Mouse (Mus musculus) midbrain, postnatal 0 days (tissue): ENCODE measurements around the gene Lpin1. TPM values are rescaled to one million over a fixed set of nuclear protein-coding genes. Genes with fewer than 3 reads are reported as not detected.

Experiments
- ATAC-seq: fragments of 200-750 bp; cut with Nextera tagmentation; 2 replicates; pipeline ENCODE4 v1.8.0; 2017; ENCODE audit warnings: moderate number of reproducible peaks, mild to moderate bottlenecking, moderate TSS enrichment, moderate library complexity; ENCODE audit not compliant: low FRiP score
- DNase-seq: peaks from one replicate; pipeline ENCODE4 v3.0.0-alpha.2; 2015; ENCODE audit warnings: low spot score
- H3K27ac ChIP-seq: fragments of 300-500 bp; sonication (generic); 2 replicates; pipeline ENCODE4 v1.5.1; 2014; ENCODE audit warnings: low read depth, mild to moderate bottlenecking, low read length, mixed read lengths
- H3K27me3 ChIP-seq: fragments of 300-500 bp; sonication (generic); 2 replicates; pipeline ENCODE4 v1.6.1; 2014; ENCODE audit warnings: low read length, control low read depth, mixed read lengths; ENCODE audit not compliant: insufficient read depth
- H3K36me3 ChIP-seq: fragments of 300-500 bp; sonication (generic); 2 replicates; pipeline ENCODE4 v1.6.1; 2014; ENCODE audit warnings: low read length, control low read depth, mixed read lengths; ENCODE audit not compliant: insufficient read depth
- H3K4me1 ChIP-seq: fragments of 300-500 bp; sonication (generic); 2 replicates; pipeline ENCODE4 v1.6.1; 2014; ENCODE audit warnings: mild to moderate bottlenecking, control low read depth, antibody characterized with exemption, low read length, mixed read lengths; ENCODE audit not compliant: insufficient read depth
- H3K4me2 ChIP-seq: fragments of 300-500 bp; sonication (generic); 2 replicates; pipeline ENCODE4 v1.6.1; 2014; ENCODE audit warnings: low read depth, mild to moderate bottlenecking, low read length, mixed read lengths; ENCODE audit not compliant: poor library complexity, severe bottlenecking
- H3K4me3 ChIP-seq: fragments of 300-500 bp; sonication (generic); 2 replicates; pipeline ENCODE4 v1.5.1; 2014; ENCODE audit warnings: low read depth, mild to moderate bottlenecking, low read length, moderate library complexity
- H3K9ac ChIP-seq: fragments of 300-500 bp; sonication (generic); replicated peaks from 2 replicates; pipeline ENCODE4 v1.6.1; 2014; ENCODE audit warnings: mild to moderate bottlenecking, low read length, moderate library complexity, mixed read lengths; ENCODE audit not compliant: poor library complexity, severe bottlenecking
- H3K9me3 ChIP-seq: fragments of 300-500 bp; sonication (generic); 2 replicates; pipeline ENCODE4 v1.6.1; 2016; ENCODE audit warnings: low read length, control low read depth
- CTCF ChIP-seq: IDR thresholded peaks from 2 replicates; pipeline ENCODE4 v1.5.1; 2016; ENCODE audit warnings: antibody characterized with exemption, mild to moderate bottlenecking
- WGBS: fragments of 180-500 bp; shearing (Covaris S2); extraction: QIAGEN DNeasy Blood & Tissue Kit; methylation state at CpG from one replicate; pipeline ENCODE4 v1.1.7; 2014; 5-methylcytosine and 5-hydroxymethylcytosine counted together
- polyA plus RNA-seq: library from polyadenylated mRNA; unstranded; fragments of >200 nt; fragmentation: Nextera tagmentation; extraction: Ambion mirVana; gene quantifications from 2 replicates; pipeline ENCODE4 v1.2.1, GENCODE M21; 2015
- total RNA-seq: library from RNA; depleted of rRNA; stranded (reverse); fragments of >200 nt; gene quantifications from 2 replicates; pipeline ENCODE4 v1.2.3, GENCODE M21; 2014; rRNA removed

Lpin1 gene
- total RNA-seq (20.5 and 21.6 TPM in 2 replicates), polyA plus RNA-seq (11.6 and 12.1 TPM in 2 replicates)

- no peak for TF ChIP-seq CTCF
- no peak for ATAC-seq
- no peaks in the 10 kb centered on the region for H3K27me3 ChIP-seq
- 96% methylated on average over 2 of the region's 2 CpGs for WGBS
- no peak within 1 kb of the TSS for H3K27ac ChIP-seq
- no peaks in the 10 kb centered on the region for H3K36me3 ChIP-seq
- no peak within 1 kb of the TSS for H3K4me2 ChIP-seq
- no peaks in the 10 kb centered on the region for H3K4me1 ChIP-seq
- H3K4me3 ChIP-seq: no peak within 1 kb of the TSS
- no peak for DNase-seq
- no peaks in the 10 kb centered on the region for H3K9me3 ChIP-seq
- H3K9ac ChIP-seq: no peak within 1 kb of the TSS
Measured at GRCm38 (mm10) chr12:16610936-16611335, at the start of gene Lpin1. Gene Lpin1 (minus strand): TSS chr12:16610966.

GRCm38 (mm10) chr12:16656906-16657875, 46.4 kb upstream of the Lpin1 start:
- 70% methylated on average over 5 of the region's 5 CpGs for WGBS
- no peaks in the 10 kb centered on the region for H3K36me3 ChIP-seq
- ATAC-seq (no peak), DNase-seq (peak; percentile 31)
- H3K9me3 ChIP-seq: no peaks in the 10 kb centered on the region
- no peak overlapping the region for H3K4me3 ChIP-seq
- H3K4me1 ChIP-seq: peaks cover 7% of the 10 kb centered on the region; the same call in 1 of the 2 replicates
- no peak overlapping the region for H3K4me2 ChIP-seq
- peaks cover 25% of the 10 kb centered on the region for H3K27me3 ChIP-seq
- H3K27ac ChIP-seq: no peak overlapping the region
- no peak for TF ChIP-seq CTCF
- H3K9ac ChIP-seq: no peak overlapping the region

GRCm38 (mm10) chr12:16655604-16656003, 44.8 kb upstream of the Lpin1 start:
- Histone ChIP-seq H3K9ac (no peak overlapping the region), H3K4me2 (no peak overlapping the region), H3K4me1 (peaks cover 7% of the 10 kb centered on the region; the same call in 1 of the 2 replicates), H3K27me3 (peaks cover 25% of the 10 kb centered on the region), H3K4me3 (no peak overlapping the region), H3K36me3 (no peaks in the 10 kb centered on the region), H3K9me3 (no peaks in the 10 kb centered on the region), H3K27ac (no peak overlapping the region)
- DNase-seq (no peak), ATAC-seq (no peak)
- WGBS: 75% methylated on average over 4 of the region's 4 CpGs
- TF ChIP-seq CTCF: no peak

GRCm38 (mm10) chr12:16653332-16654093, 42.7 kb upstream of the Lpin1 start, which contains the start of gene Ntsr2:
Gene Ntsr2 (plus strand): TSS chr12:16653382.
- H3K4me2 ChIP-seq: peak within 1 kb of the TSS; percentile 61
- TF ChIP-seq CTCF: no peak
- 5% methylated on average over 55 of the region's 58 CpGs for WGBS
- no peaks in the 10 kb centered on the region for H3K9me3 ChIP-seq
- peaks cover 7% of the 10 kb centered on the region; the same call in 1 of the 2 replicates for H3K4me1 ChIP-seq
- H3K36me3 ChIP-seq: no peaks in the 10 kb centered on the region
- DNase-seq (peak; percentile 69), ATAC-seq (peak; percentile 89)
- no peak within 1 kb of the TSS; the same call in 1 of the 2 replicates for H3K9ac ChIP-seq
- H3K4me3 ChIP-seq: peak within 1 kb of the TSS; percentile 36
- peaks cover 25% of the 10 kb centered on the region for H3K27me3 ChIP-seq
- H3K27ac ChIP-seq: no peak within 1 kb of the TSS

- H3K9ac ChIP-seq: no peak overlapping the region
- ATAC-seq: no peak
- H3K4me1 ChIP-seq: peaks cover 7% of the 10 kb centered on the region; the same call in 1 of the 2 replicates
- H3K4me3 ChIP-seq: no peak overlapping the region
- no peak for DNase-seq
- H3K27ac ChIP-seq: no peak overlapping the region
- no peaks in the 10 kb centered on the region for H3K9me3 ChIP-seq
- H3K36me3 ChIP-seq: no peaks in the 10 kb centered on the region
- peaks cover 17% of the 10 kb centered on the region for H3K27me3 ChIP-seq
- WGBS: 85% methylated on average over 6 of the region's 6 CpGs
- H3K4me2 ChIP-seq: no peak overlapping the region
- TF ChIP-seq CTCF: no peak
Measured at GRCm38 (mm10) chr12:16649819-16650218, 39.1 kb upstream of the Lpin1 start.
